Mouse (Mus musculus) adrenal gland, adult (tissue): ENCODE data around the gene Tsen15.
"Not testable (repeated sequence)": the region's sequence is repeated elsewhere in the genome, so short reads cannot be mapped to it uniquely, and the experiment has no call there.

Experiments used
- DNase-seq, 2 experiments: peaks; one replicate each; pipeline ENCODE4 v3.0.0; 2022 to 2023; ENCODE audit warnings: low spot score in 1 of 2; ENCODE audit not compliant: inconsistent age in 2 of 2

The Tsen15 gene

GRCm38 (mm10) chr1:152389271-152389670, 2.8 kb upstream of the Tsen15 start:
- no peak for DNase-seq

- DNase-seq = not testable (repeated sequence)
Measured at GRCm38 (mm10) chr1:152385693-152386092, 795 bp downstream of the Tsen15 start.

GRCm38 (mm10) chr1:152384589-152384988, 1.9 kb downstream of the Tsen15 start:
- DNase-seq = no peak

- DNase-seq = peak; percentile 54 to 62
Measured at GRCm38 (mm10) chr1:152378311-152378710, 8.2 kb downstream of the Tsen15 start.

GRCm38 (mm10) chr1:152369139-152369538, 17.3 kb downstream of the Tsen15 start:
- peak; percentile 58 to 85 for DNase-seq

GRCm38 (mm10) chr1:152368311-152369088, 18.0 kb downstream of the Tsen15 start:
- no peak for DNase-seq

- DNase-seq = no peak
Measured at GRCm38 (mm10) chr1:152356721-152357120, 29.8 kb downstream of the Tsen15 start.

- DNase-seq = no peak
Measured at GRCm38 (mm10) chr1:152347946-152348345, 38.5 kb downstream of the Tsen15 start.

GRCm38 (mm10) chr1:152324024-152324423, 62.5 kb downstream of the Tsen15 start:
- no peak for DNase-seq
